Mouse (Mus musculus) Muller cell, postnatal 12 days (primary cell): ENCODE measurements at regions not wholly inside any gene's neighbourhood (a gene's known extent, or its start where the extent isn't known, plus 50 kb on each side); places are given as distances from the start of the nearest gene placed in this dataset.

Experiments used
- DNase-seq: peaks from one replicate; pipeline ENCODE4 v3.0.0-alpha.2; 2015; ENCODE audit errors: inconsistent ontology term

DNA sequence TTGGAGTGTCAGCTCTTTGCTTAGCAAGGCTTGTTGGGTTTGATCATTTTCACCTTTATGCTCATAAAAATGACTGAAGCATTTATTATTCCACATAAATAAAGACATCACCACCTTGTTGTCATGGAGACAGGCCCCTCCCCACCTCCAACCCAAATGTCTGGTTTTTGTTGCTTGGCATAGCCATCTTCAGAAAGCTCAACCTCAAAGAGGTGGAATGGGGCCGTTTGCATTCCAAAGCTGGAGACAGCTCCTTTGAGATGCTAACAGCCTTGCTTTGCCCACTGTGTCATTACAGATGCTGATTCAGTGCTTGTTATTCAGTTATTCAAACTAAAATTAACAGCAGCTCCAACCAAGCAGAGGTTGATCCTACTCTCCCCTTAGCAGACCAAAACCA lies 51.9 kb upstream of the Lgalsl start:
- DNase-seq, result peak; percentile 66

DNA sequence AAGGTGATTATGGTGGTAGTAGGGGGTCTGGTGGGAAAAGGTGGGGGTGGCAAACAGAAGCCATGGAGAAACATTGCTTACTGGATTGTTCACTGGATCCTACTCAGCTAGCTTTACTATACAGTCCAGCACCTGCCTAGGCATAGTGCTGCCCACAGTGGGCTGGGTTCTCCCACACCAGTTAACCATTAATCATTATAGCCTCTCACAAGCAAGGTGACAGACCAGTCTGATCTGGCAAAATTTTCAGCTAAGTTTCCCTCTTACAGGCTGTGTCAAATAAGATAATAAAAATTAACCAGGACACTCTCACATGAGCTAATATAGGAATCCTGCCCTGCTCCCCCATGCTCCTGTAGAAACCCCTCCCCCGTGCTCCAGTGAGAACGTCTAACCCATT lies 53.1 kb upstream of the Lgalsl start:
- no peak for DNase-seq

DNA sequence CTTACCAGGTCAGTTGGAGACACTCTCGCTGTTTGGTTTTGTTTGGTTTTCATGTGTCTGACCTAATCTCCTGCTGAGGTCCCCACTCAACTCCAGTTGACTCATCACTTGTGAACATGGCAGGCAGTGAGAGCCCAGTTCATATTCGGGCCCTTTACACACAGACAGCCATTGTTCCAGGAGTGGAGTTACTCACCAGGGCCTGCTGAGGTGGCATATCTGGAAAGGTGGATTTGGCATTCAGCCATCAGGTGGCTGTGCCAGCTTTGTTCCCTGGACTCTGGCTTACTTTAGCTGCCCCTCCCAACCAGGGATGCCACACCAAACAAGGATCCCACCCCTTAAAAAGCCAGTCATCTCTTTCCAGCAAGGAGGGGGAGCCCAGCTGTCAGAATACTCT lies 56.2 kb upstream of the Lgalsl start:
- no peak for DNase-seq

DNA sequence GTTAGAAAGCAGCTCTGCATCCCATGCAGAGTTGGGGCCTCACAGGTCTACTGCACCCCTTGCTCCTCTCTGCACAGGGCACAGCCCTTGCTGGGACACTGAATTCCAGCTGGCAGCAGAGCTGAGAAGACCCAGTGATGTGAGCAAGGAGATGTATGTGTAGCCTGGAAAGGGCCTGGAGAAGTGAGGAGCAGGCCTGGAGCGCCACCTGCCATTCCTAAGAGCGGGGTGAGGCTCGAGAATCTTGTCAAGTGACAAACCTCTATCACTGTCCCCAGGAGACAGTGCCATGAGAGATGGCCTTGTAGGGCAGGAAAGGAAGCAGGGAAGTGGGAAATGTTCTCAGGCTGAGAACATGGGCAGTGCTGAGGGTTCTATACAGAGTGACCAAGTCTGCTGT lies 59.6 kb upstream of the Lgalsl start:
- no peak for DNase-seq

DNA sequence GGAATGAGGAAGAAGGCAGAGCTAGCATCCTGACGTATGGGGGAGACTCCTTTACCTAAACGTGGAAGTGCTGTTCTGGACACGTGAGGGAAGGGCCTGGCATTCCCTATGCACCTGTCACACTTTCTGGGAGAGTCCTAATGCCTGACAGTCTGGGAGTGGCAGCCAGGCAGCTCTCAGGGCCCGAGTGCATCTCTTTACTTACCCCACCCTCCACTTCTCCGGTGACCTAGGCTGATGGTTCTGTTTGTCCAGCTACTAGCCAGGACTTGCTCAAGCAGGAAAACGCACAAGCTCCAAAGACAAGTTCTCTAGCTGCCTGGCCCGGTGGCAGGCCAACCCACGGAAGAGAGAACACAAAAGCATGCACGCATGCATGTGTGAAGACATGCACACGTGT lies 60.9 kb upstream of the Lgalsl start:
- DNase-seq, result no peak

DNA sequence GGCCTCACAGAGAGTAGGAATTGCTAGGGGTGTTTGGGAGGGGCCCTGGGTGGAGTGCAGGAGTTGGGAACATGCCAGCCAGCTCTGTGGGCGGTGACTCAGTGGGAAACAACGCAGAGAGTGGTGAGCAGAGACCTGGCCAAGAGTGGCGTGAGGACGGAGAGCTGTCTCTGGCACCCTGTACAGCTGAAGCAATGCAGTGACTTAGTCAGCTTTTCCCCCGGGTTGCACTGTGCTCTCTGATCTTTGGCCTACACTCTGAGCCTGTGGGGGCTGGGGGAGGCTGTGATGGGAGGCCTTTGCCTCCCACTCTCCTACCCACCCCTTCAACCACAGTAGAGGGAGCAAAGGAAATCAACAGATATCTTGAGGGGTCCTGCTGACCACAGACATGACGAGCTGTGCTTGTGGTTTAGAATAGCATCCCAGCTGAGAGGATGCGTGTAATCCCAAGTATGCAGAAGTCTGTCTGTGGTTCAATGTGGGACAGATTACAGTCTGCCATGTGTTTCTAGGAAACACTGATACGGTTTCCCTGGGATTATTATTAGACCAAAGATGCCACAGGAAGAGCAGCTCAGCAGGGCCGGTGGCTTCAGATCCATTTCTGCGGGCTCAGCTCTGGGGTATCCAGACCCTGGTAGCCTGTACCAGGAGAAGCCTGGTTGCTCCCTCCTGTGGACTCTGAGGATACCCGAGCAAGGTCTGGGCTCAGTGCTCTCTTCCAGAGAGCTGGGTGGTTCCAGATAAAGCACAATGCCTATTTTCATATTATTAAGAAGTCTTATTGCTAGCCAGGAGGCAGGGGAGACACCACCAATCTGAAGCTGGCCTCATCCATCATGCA lies 65.6 kb upstream of the Lgalsl start:
- peak; percentile 97 for DNase-seq

DNA sequence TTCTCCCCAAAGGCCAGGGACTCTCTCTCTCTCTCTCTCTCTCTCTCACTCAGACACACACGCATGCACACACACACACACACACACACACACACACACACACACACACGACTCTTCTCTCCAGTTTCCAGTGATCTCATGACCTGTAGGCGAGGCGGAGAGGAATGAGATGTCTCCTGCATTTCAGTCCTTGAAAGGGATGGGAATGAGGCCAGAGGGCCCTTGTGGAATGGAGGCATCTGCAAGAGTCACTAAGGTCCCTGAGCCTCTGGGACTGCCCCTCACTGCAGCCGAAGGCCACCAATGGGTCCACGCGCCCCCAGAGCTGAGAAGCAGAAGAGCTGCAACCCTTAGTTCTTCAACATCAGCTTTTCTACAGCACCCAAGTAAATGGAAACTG lies 66.6 kb upstream of the Lgalsl start:
- no peak for DNase-seq

DNA sequence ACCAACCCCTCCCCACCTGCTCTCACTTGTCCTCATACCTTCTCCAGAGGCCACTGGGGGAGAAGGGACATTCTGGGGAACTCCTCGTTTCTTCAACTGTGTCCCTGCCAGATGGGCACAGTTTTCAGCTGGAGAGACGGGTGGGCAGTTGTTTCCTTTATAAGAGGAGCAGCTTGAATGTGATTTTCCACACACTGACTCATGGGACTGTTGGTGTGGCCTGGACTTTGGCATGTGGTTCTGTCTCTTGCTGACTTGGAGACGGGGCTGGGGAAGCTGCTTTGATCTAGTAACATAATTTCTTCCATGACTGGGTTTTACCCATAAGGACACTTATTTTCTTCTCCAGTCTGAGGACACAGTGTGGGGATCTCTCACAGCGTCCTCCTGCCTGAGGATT lies 67.7 kb upstream of the Lgalsl start:
- DNase-seq, result peak; percentile 50

DNA sequence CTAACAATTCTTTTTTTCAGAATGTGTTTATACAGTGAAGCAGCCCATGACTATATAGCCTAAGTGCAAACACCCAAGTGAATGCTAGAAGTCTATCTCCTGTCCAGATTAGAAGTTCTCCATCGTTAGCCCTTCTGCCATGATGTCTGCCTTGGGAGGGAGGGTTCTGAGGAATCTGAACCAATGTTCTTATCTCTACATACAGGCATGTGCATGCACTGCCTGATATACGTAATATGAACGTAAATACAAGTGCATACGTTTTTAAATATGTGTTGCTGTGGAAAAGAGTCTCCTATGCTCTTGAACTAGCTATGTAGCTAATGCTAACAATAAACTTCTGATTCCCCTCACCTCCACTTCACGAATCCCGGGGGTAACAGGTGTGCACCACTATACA lies 68.9 kb upstream of the Lgalsl start:
- no peak for DNase-seq

DNA sequence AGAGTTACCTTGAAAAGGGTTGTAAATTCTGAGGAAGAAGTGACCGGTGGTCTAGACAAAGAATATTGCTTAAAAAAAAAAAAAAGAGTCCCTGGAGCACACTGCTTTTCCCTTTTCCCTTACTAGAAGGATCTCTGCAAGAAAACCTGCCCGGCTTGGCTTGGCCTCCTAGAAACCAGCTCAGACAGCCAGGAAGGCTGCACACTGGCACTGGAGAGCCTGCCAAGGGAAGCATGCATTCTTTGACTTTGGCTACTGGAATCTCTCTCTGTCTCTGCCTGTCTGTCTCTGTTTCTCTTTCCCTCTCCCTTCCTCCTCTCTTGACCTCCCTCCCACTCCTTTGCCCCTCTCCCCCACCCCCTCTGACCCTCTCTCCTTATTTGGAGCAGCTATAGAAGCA lies 71.1 kb upstream of the Lgalsl start:
- peak; percentile 52 for DNase-seq

DNA sequence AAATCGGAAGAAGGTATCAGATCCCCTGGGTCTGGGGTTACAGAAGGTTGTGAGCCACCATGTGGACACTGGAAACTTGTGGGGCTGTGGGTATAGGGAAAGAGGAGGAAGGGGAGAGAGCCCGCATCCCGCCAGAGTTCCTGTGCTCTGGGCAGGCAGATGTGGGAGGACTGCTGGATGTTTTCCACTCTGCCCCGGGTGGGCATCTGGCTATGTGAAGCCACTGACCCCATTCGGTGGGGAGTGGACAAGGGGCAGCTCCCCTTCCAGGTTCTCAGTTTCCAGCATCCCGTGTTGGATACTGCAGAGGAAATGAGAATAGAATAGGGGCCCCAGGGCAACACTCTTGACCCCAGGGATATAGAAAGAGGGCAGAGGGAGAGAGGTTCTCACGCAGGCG lies 72.1 kb upstream of the Lgalsl start:
- DNase-seq, result no peak

DNA sequence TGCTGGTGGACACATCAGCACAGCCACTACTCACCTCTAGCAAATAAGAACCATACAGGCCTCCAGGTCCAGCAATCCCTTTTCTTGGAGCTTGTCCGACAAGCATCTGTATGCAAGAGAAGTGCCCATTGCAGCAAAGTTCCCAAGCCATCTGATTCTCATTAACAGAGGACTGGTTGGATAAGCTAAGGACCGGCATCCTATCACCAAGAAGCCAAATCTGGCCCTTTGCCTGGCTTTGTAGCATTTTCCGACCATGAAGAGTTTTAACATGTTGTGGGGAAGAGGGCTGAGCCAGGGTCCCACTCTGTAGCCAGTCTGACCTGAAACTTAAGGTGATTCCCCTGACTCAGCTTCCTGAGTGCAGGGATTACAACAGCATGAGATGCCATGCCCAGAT lies 77.1 kb upstream of the Lgalsl start:
- DNase-seq, result no peak

DNA sequence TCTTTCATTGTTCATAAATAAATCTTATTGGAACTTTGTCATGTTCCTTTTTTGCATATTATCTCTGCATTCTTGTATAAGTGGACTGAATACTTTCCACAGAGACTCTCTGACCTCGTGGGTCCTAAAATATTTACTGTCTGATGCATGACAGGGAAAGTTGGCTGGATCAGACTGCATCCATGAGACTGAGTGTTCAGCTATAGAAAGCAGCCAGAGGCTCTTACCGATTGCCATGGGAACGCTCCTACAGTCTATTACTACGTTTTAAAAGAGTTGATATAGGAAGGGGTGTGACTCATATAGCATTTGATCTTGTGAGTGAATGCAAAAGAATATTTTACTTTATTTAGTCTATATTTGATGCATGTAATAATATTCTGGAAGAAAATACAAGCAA lies 77.6 kb upstream of the Lgalsl start:
- DNase-seq, result no peak

DNA sequence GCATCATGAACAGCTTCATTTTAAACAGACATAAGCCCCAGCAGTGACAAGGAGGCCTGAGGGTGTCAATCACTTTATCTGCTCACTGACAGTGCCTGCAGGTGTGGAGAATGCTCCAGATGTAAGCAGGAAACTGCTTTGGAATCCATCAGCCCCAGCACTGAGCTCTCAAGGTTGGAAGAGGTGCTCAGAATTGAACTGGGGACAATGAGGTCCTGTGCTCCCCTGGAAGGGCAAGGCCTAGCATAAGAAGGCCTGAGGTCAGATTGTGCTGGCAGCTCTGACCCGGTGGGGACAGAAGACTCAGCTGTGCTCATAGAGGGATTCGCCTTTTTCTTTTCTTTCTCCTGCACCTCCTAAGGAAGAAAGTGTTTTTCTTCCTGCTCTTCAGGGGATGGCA lies 82.2 kb upstream of the Lgalsl start:
- DNase-seq, result no peak

DNA sequence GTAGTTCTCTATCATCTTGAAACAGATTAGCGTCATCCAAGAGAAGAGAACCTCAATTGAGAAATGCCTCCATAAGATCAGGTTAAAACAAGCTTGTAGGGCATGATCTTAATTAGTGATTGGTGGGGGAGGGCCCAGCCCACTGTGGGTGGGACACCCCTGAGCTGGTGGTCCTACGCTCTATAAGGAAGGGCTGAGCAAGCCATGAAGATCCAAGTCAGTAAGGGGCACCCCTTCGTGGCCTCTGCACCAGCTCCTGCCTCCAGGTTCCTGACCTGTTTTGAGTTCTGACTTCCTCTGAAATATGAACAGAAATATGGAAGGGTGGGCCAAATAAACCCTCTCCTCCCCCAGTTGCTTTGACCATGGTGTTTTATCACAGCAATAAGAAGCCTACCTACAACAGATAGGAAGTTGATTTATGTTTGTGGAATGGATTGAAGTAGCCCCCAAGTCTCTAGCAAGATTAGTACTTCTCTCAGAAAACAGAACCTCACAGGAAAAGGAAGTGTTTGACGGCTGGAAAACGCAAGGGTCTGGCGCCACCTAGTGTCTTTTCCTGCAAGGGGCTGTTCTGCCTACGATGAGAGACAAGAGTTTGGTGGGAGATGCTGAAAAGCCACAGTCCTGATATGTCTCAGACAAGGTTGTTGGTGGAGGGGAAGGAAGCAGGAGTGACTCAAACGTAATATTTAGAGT lies 82.9 kb upstream of the Lgalsl start:
- DNase-seq, result peak; percentile 85

DNA sequence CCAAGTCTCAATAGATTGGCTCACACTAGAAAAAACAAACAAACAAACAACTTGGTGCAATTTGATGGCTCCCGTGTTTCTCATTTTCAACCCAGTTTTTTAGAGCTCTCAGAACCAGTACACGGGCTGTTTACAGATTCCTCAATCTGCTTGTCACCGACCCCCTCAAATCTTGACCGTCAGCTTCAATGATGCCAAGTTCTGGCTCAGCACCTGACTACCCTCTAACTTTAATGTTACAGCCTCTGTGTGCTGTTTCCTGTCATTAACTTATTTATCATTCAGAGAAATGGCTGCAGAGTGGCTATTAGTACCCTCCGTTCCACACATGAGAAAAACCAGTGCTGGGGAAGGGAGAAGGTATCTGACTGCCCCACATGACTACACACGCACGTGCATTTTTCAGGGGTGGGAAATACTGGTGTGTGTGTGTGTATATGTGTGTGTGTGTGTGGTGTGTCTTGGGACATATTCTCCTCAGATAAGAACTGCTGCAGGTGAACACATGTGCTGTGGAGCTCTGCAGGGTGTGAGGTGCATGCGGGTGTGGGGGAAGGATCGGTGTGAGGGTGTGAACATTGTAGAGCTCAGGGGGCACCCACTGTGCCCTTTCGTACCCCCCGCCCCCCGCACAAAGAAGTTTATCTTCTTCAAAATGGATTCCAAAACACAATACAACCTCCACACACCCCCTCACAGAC lies 83.6 kb upstream of the Lgalsl start:
- no peak for DNase-seq

DNA sequence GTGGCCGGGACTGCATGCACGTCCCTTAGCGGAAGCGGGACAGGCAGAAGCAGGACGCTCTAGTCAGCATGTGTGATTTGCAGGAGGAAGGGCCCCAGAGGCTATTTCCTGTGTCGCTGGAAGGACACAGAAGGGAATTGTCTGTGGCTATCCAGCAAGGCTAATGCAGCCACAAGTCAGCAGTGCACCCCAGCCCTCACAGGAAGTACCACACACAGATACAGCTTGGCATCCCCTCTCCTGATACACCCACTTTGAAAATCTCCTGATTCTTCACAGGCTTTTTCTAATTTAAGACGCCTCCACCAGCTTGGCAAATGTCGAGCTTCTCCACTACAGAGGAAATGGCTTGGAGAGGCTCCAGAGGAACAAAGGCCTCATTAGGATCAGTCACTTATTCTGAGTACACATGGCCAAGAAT lies 84.3 kb upstream of the Lgalsl start:
- DNase-seq, result peak; percentile 92

DNA sequence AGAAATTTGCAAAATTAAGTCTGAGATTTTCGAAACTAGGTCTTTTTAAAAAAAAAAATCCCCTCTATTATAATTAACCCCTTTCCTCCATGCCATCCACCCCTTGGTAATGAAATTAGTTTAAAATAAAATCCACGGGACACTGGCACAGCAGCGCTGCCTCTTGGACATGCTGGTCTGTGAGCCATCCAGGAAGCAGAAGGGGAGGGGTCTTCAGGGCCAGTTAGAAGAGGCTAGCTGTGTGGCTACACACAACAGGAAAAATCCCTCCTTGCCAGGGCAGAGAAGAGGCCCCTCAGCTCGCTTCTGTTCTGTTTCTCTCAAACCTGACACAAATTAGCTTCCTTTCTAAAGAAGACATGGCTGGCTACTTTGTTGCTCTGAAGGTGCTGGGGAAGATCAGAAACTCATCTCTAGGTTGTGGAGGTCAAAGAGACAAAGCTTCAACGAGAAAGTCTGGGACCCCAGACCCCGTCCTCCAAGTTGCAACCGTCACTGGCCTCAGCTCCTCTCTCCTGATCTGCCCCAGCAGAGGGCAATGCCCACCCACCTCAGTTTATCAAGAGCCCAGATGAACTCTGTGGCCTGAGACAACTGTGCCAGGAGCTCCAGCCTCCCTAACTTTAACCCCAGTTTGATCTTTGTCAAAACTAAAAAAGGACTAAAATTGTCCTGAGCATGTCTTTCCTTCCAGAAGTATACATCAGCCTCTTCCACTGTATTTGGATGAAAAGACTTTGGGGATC lies 85.0 kb upstream of the Lgalsl start:
- no peak for DNase-seq

DNA sequence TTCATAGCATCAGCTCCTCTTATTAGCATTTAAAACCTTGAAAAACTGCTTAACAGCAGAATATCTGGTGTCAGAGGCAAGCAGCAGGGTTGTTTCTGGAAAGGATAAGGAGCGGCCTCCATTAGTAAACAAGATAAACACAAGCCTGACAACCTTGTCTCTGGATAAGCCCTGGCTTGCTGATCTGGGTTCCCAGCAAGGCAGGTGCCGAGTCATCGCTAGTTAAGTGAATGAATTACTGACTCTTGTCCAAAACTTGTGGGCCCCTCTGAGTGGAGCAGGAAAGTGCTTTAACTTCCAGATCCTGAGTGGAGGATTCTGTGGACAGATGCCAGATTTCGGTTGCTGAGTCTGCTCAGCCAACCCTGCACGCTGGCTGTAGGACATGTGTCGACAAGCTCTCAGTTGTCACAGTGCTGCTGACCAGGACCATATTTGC lies 85.6 kb upstream of the Lgalsl start:
- DNase-seq, result no peak

DNA sequence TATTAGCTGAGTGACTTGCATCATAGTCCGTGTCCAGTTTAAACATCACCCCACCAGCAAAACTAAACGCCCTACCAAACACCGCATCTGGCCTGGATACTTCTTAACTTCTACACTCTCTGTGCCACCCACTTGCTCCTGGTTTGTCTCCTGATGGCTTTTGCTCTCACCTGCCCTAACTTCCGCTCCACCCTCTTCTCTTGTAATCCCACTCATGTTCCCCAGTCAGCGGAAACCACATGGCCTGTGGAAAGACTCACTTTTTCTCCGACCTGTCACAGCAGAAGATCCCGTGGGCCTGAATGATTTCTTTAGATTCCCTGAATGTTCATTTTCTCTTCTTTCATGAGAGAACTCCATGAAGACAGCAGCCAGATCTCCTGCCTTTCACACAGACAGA lies 86.1 kb upstream of the Lgalsl start:
- no peak for DNase-seq

DNA sequence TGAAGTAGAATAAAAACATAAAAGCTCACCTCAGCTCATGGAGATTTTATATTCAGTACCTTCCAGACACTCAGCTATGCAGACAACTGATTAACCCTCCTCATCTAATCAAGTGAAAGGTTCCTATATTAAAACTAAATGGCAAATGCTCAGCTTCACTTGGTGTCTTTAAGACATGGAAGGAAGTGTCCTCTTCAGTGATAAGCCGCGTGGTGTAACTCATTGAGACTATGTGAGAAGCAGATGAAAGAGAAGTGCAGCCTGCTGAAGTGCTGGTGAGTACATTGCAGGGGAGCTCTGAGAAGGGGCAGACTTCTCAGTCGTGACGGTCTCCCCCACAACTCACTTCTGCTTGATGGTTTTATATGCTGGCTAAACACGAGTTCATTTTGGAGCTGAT lies 86.6 kb upstream of the Lgalsl start:
- DNase-seq, result no peak

DNA sequence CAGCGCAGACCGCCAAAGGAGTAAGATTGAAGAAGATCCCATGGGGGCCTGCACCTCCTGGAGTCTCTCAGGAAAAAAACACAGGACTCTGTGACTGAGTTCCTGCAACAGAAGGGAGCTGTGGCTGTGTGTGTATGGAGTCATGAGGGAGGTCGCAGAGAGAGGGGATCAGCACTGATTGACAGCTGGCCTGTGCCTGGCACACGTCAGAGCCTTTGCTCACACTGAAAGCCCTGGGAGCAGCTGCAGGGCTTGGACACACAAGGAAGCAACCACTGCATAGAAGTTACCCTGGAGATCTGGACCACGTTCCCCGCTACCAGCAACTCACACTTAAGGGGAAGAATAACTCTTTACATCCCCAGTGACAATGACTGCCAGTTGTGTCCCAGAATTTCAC lies 92.3 kb upstream of the Lgalsl start:
- DNase-seq, result no peak
